Mouse (Mus musculus) kidney, adult 2 months (tissue): Measurements from ENCODE around the gene Polr2a.

Experiments used
- CTCF ChIP-seq: fragments of 200-500 bp; conservative IDR thresholded peaks from 2 replicates; pipeline ENCODE4 v1.5.1; 2011; ENCODE audit warnings: low read depth, mild to moderate bottlenecking, control low read depth, low read length, moderate library complexity, mixed read lengths; ENCODE audit not compliant: insufficient read depth, insufficient read length
- POLR2A ChIP-seq: fragments of 200-500 bp; IDR thresholded peaks from one replicate; pipeline ENCODE4 v1.6.1; 2011; ENCODE audit warnings: low read depth, low read length, control low read depth

- TF ChIP-seq CTCF (no peak), POLR2A (no peak)
Observed at GRCm38 (mm10) chr11:69787306-69787705, 28.9 kb upstream of the Polr2a start.
